Mouse (Mus musculus) forebrain, embryonic 14.5 days (tissue): ENCODE measurements at regions not wholly inside any gene's neighbourhood (a gene's known extent, or its start where the extent isn't known, plus 50 kb on each side); places are given as distances from the start of the nearest gene placed in this dataset.

Experiments used
- ATAC-seq: fragments of 200-750 bp; cut with Nextera tagmentation; 2 replicates; pipeline ENCODE4 v1.8.0; 2017; ENCODE audit warnings: mild to moderate bottlenecking, moderate library complexity
- DNase-seq: peaks from one replicate; pipeline ENCODE4 v3.0.0-alpha.2; 2015; ENCODE audit warnings: low spot score
- H3K27ac ChIP-seq: fragments of 300-500 bp; sonication (generic); 2 replicates; pipeline ENCODE4 v1.5.1; 2014; ENCODE audit warnings: low read depth, mild to moderate bottlenecking, control low read depth, low read length, moderate library complexity
- H3K27me3 ChIP-seq: fragments of 300-500 bp; sonication (generic); replicated peaks from 2 replicates; pipeline ENCODE4 v1.6.1; 2014; ENCODE audit warnings: low read length, control low read depth, mixed read lengths; ENCODE audit not compliant: control insufficient read depth, insufficient read depth
- H3K36me3 ChIP-seq: fragments of 300-500 bp; sonication (generic); 2 replicates; pipeline ENCODE4 v1.6.1; 2014; ENCODE audit warnings: low read length, control low read depth; ENCODE audit not compliant: control insufficient read depth, insufficient read depth
- H3K4me1 ChIP-seq: fragments of 300-500 bp; sonication (generic); 2 replicates; pipeline ENCODE4 v1.6.1; 2014; ENCODE audit warnings: antibody characterized with exemption, low read length, control low read depth; ENCODE audit not compliant: control insufficient read depth, insufficient read depth
- H3K4me2 ChIP-seq: fragments of 300-500 bp; sonication (generic); 2 replicates; pipeline ENCODE4 v1.6.1; 2014; ENCODE audit warnings: mild to moderate bottlenecking, control low read depth, low read length
- H3K4me3 ChIP-seq: fragments of 300-500 bp; sonication (generic); 2 replicates; pipeline ENCODE4 v1.5.1; 2014; ENCODE audit warnings: low read depth, low read length, control low read depth
- H3K9ac ChIP-seq: fragments of 300-500 bp; sonication (generic); 2 replicates; pipeline ENCODE4 v1.6.1; 2014; ENCODE audit warnings: mild to moderate bottlenecking, low read length, control low read depth, moderate library complexity
- H3K9me3 ChIP-seq: fragments of 300-500 bp; sonication (generic); replicated peaks from 2 replicates; pipeline ENCODE4 v1.6.1; 2016; ENCODE audit warnings: low read length, control low read depth, mixed read lengths; ENCODE audit not compliant: control insufficient read depth

DNA sequence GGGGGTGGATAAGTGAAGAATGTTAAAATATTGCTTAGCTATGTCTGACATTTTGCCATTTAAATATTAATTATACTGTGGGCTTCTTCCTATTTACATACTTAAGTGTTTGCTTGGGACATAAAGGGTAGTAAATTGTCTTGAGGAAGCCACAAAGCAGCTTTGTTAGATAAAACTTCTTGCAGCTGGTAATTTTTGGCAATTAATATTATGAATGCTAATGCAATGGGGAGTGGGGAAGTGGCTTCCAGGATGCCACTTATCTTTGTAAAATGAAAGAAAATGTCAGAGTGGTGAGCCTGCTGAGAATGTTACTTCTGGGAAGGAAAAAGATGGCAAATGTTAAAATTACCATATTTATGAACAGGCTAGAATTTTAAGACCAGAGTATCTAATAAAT, 511.2 kb upstream of the Gm12666 start:
- peak; percentile 4 for DNase-seq

More for the DNA sequence above, 511.2 kb upstream of the Gm12666 start:
- Histone ChIP-seq H3K4me2 (no peak overlapping the region), H3K9me3 (no peaks in the 10 kb centered on the region), H3K27ac (no peak overlapping the region), H3K9ac (no peak overlapping the region), H3K4me1 (no peaks in the 10 kb centered on the region), H3K4me3 (no peak overlapping the region), H3K36me3 (no peaks in the 10 kb centered on the region), H3K27me3 (no peaks in the 10 kb centered on the region)
- 0 out of 2 replicates have a peak, but pooled peaks have one; percentile 18 for ATAC-seq
